ENCODE assay signal across 8 mouse cellular contexts in the genomic region with DNA sequence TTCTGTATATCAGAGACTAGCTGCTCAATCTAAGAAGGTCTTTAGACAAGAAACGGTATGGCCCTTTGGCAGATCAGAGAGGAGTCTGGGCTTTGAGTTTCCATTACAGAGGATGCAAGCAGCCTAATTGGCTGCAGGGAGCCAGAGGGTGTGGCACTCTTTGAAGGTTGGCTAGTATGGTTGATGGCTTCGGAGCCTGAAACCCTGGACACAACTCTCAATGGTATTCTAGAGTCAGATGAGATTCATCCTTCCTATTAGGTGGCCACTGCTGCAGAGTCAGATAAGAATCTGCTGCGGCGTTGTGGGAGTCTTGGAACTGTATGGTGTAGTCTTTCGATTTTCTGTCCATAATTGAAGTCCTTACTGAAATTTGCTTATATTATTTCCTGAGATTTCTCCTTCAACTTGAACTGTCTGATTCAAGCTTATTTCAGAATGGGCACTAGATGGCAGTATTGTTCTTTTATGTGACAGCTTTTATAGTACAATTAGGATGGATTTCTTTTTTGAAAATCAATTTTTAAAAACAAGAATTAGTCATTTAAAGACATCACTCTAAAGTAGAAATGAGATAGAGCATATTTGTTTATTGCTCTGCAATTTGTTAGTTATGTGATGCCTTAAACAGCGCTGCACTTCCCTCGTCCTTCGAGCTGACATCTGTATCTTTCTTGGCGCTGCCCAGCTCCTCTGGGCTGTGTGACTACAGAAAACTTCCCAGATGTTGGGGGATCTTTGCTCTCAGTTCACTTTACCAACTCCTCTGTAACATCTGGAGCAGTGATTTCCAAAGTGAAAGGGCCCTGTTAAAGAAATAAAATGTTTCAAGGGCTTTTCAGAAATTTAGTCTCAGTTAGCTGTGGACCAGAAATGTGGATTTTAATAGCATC.
A peak's percentile ranks its signal among the peaks of the same experiment; 100 is the strongest.
DNase-seq lines count a peak whose midpoint lies in the region; ATAC-seq and TF ChIP-seq lines count a peak whose summit lies in the region.

No protein-coding gene starts in this region.

- intact Hi-C loops in heart, postnatal 25 days (cut with DNase I), result loop anchor here (2.0 kb wide), 3 partner anchors 65 to 839 kb away; no protein-coding TSS in a partner anchor

- 0 out of 2 replicates have a peak overlapping the region, but pooled peaks have one; percentile 13 for H3K27ac ChIP-seq in limb, embryonic 14.5 days (replicated peaks; ENCODE audit: low read depth, low read length)

- peak; percentile 74; the same call in 1 of the 2 replicates for ATAC-seq in limb, embryonic 14.5 days (ENCODE audit: low FRiP score, low read depth)

- TF ChIP-seq POLR2A in limb, embryonic 14.5 days (IDR thresholded peaks at IDR 0.05; ENCODE audit: borderline replicate concordance, extremely low read depth, insufficient read depth, insufficient read length), result no peak

- H3K36me3 ChIP-seq in limb, embryonic 14.5 days (ENCODE audit: control insufficient read depth, insufficient read depth, low read length), result no peaks in the 10 kb centered on the region

- H3K9ac ChIP-seq in limb, embryonic 14.5 days (ENCODE audit: low read depth, low read length, severe bottlenecking), result no peak overlapping the region

- no peaks in the 10 kb centered on the region for H3K27me3 ChIP-seq in limb, embryonic 14.5 days (ENCODE audit: control insufficient read depth, insufficient read depth, low read length)

- DNase-seq in heart, adult 11 months, result peak; percentile 63
- DNase-seq in heart, postnatal 25 days (ENCODE audit: low spot score), result no peak
- DNase-seq in 3T3-L1 (ENCODE audit: low read depth, low spot score) (peak; percentile 73), adipocyte (ENCODE audit: low spot score) (peak; percentile 62)
- DNase-seq in limb, embryonic 14.5 days (ENCODE audit: low spot score), result peak; percentile 81
- DNase-seq in right cerebral cortex, postnatal 25 days, result no peak
- DNase-seq in adrenal gland, adult 18-20 months (ENCODE audit: low spot score in 2 of 2), result no peak
- no peak for DNase-seq in cerebellum, adult 18-20 months

- 37% methylated on average over 9 of the region's 9 CpGs for WGBS in limb, embryonic 14.5 days

- no peaks in the 10 kb centered on the region for H3K9me3 ChIP-seq in limb, embryonic 14.5 days (ENCODE audit: control insufficient read depth, low read length)

- H3K4me3 ChIP-seq in limb, embryonic 14.5 days (replicated peaks; ENCODE audit: low read length), result no peak overlapping the region

- peak overlapping the region; percentile 25; the same call in 1 of the 2 replicates for H3K4me2 ChIP-seq in limb, embryonic 14.5 days (replicated peaks; ENCODE audit: low read depth, low read length, severe bottlenecking)

- H3K4me1 ChIP-seq in limb, embryonic 14.5 days (ENCODE audit: control insufficient read depth, insufficient read depth, low read length), result peaks cover 9% of the 10 kb centered on the region; the same call in 1 of the 2 replicates

Comparison
In these comparisons a context has a peak if more than half of its experiments do, and no peak if none do; other contexts are left out.
1. DNase-seq: peak in heart, adult 11 months (single experiment), 3T3-L1 (single experiment), adipocyte (single experiment) and limb, embryonic 14.5 days (single experiment); none in heart, postnatal 25 days (single experiment), right cerebral cortex, postnatal 25 days (single experiment), adrenal gland, adult 18-20 months (0 of 2) and cerebellum, adult 18-20 months (0 of 2).